Mouse (Mus musculus): ENCODE measurements around the gene Slamf1.
A peak's percentile ranks its signal among the peaks of the same experiment; 100 is the strongest.
"Not testable (repeated sequence)": the region's sequence is repeated elsewhere in the genome, so short reads cannot be mapped to it uniquely, and the experiment has no call there.

Slamf1 gene

GRCm38 (mm10) chr1:171799648-171800047 lies 32.7 kb downstream of the Slamf1 start:
- no peak for DNase-seq (ENCODE audit: low read depth, low spot score)

- DNase-seq (ENCODE audit: low read depth, low spot score): not testable (repeated sequence)
These were observed 44.1 kb downstream of the Slamf1 start for GRCm38 (mm10) chr1:171811048-171811447.

GRCm38 (mm10) chr1:171815545-171816439 lies 48.9 kb downstream of the Slamf1 start:
- DNase-seq (ENCODE audit: low read depth, low spot score): peak; percentile 50

GRCm38 (mm10) chr1:171816991-171817390 lies 50.1 kb downstream of the Slamf1 start:
- DNase-seq (ENCODE audit: low read depth, low spot score): no peak

GRCm38 (mm10) chr1:171821331-171821730 lies 54.4 kb downstream of the Slamf1 start:
- DNase-seq (ENCODE audit: low read depth, low spot score): no peak

- DNase-seq (ENCODE audit: low read depth, low spot score): peak; percentile 9
These were observed 58.5 kb downstream of the Slamf1 start for GRCm38 (mm10) chr1:171825462-171825861.

GRCm38 (mm10) chr1:171826164-171826563 lies 59.2 kb downstream of the Slamf1 start:
- no peak for DNase-seq (ENCODE audit: low read depth, low spot score)

DNA sequence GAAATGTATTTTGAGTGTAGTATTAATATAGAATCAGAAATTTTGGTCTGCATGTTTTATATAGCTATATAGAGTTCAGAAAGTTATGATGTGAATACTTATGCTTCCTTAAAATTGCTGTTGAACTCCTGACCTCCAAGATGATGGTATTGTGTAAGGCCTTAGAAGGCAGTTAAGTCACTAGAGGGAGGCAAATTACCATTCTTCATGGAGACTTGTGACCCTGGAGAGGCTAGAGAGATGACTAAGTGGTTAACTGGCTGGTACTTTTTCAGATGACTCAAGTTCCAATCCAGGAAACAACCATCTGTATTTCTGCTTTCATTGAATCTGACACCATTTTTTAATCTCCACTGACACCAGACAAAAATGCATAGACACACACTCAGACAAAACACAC lies 60.7 kb downstream of the Slamf1 start:
- DNase-seq (ENCODE audit: low read depth, low spot score): no peak

GRCm38 (mm10) chr1:171839488-171839887 lies 72.6 kb downstream of the Slamf1 start, which contains the start of gene Cd84:
Cd84 (plus strand) TSS chr1:171839697.
- no peak for DNase-seq (ENCODE audit: low read depth, low spot score)

DNA sequence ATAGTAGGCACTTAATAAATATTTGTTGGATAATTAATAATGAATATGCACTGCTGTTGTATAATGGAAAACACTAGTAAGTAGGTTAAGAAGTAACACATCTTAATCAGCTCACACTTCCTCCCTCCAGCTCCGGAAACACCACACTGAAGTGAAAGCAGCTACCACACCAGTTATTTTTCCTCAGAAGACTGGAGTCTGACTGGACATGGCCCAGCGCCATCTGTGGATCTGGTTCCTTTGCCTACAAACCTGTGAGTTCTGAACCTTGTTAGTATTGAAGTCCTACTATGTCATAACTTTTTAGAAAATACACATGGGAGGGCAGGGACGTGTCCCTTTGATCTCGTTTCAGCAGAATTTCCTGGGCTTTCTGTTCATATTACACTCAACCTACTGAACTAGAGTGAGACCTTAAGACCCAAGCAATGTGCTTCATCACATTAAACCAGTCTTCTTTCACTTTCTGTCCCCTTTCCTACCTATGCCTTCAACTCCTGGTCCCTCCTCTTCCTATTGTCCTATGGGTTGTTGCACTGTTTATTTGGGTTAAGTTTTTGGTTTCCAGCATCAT lies 73.6 kb downstream of the Slamf1 start:
- no peak for DNase-seq (ENCODE audit: low read depth, low spot score)

DNA sequence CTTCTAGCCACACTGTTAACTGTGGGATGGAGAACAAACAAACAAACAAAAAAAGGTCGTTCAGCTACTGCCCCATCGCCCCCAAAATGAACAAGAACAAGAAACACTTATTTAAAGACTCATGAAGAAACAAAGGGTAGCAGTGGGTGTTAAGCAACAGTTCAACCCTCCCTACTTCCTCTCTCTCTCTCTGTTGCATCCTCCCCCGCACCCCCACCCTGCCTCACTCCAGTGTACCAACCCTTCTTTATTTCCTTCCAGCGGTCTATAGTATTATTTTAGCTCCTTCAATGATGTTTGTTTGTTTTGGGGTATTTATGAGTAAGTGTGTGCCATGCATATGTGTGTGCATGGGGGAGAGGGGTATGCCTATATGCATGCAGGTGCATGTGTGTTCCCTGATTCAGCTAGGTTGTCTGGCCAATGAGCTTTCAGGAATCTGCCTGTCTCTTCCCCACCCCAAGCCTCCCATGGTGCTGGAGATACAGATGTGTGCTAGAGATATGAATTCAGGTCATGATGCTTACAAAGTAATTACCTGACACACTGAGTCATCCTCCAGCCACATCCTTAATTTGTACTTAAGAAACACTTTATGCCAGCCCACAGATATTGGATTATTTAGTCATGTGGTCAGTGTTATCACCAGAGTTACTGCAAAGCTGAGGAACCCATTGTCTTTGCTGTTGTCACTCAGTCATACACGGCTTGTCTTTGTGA lies 78.3 kb downstream of the Slamf1 start:
- DNase-seq (ENCODE audit: low read depth, low spot score): no peak

GRCm38 (mm10) chr1:171848201-171848600 lies 81.3 kb downstream of the Slamf1 start:
- no peak for DNase-seq (ENCODE audit: low read depth, low spot score)

- no peak for DNase-seq (ENCODE audit: low read depth, low spot score)
These were observed 81.8 kb downstream of the Slamf1 start for GRCm38 (mm10) chr1:171848757-171849156.

GRCm38 (mm10) chr1:171849454-171849853 lies 82.5 kb downstream of the Slamf1 start:
- no peak for DNase-seq (ENCODE audit: low read depth, low spot score)
